Mouse (Mus musculus): Measurements from ENCODE around the gene Plekhg2.
A peak's percentile ranks its signal among the peaks of the same experiment; 100 is the strongest.
"Not testable (repeated sequence)": the region's sequence is repeated elsewhere in the genome, so short reads cannot be mapped to it uniquely, and the experiment has no call there.

Gene Plekhg2

GRCm38 (mm10) chr7:28372251-28373108 is at the start of gene Plekhg2:
TSS of gene Plekhg2 (minus strand) at chr7:28372599.
- DNase-seq (ENCODE audit: low spot score in 2 of 2), result peak; percentile 95

DNA sequence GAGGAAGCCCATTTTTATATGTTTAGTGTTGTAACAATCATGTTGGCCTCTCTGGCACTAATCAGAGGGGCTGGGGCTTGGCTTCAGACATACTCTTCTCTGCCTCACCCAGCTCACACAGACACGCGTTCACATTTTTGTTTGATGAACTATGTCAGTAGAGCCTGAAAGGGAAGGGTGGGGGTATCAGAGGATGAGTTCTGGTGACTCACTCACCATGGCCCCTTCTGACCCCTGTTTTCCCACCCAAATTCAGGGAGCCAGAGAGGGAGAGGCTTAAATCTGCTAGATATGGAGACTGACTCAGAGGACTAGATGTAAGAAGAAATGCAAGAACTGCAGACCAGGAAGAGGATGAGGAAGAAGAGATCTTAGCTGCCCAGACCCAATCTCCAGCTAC is 47.0 kb upstream of the Plekhg2 start:
- DNase-seq (ENCODE audit: low spot score in 2 of 2), result no peak

GRCm38 (mm10) chr7:28418096-28418670 is 45.8 kb upstream of the Plekhg2 start:
- DNase-seq (ENCODE audit: low spot score in 2 of 2), result no peak

DNA sequence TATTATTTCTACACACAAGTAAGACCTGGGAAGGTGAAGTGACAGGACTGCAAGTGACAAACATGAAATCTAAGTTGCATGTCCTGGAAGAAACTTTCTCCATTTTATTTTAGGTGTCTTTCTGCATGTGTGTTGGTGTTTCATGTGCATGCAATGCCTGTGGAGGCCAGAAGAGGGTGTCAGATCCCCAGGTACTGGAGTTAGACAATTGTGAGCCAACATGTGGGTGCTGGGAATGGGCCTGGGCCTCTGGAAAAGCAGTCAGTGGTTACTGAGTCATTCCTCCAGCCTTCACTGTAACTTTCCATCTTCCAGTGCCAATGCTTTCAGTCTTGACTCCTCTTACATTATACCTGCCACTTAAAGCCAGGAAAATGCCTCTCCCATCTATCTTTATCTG is 45.0 kb upstream of the Plekhg2 start:
- DNase-seq (ENCODE audit: low spot score in 2 of 2), result no peak

- no peak for DNase-seq (ENCODE audit: low spot score in 2 of 2)
Observed at GRCm38 (mm10) chr7:28412826-28413225, 40.4 kb upstream of the Plekhg2 start.

GRCm38 (mm10) chr7:28410841-28411475 is 38.6 kb upstream of the Plekhg2 start:
- no peak for DNase-seq (ENCODE audit: low spot score in 2 of 2)

GRCm38 (mm10) chr7:28401942-28402341 is 29.5 kb upstream of the Plekhg2 start:
- no peak for DNase-seq (ENCODE audit: low spot score in 2 of 2)

DNA sequence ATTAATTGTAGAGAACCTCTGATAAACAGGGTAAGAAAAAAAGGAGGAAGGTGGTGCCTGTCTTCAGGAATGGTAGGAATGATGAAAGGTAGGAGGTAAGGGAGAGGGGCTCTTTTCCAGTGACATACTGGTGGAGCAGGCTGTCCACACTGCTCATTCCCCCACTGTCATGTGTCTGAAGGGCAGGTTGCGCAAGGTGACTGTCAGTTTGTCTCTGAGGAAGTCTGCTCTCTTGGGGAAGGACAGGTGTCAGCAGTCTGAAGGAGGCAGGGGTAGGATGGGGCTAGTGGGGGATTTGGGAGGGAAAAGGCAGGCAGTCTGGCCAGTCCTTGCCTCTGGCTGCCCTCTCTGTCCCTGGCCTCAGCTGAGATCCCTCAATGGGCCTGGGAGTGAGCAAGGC is 28.6 kb upstream of the Plekhg2 start:
- no peak for DNase-seq (ENCODE audit: low spot score in 2 of 2)

DNA sequence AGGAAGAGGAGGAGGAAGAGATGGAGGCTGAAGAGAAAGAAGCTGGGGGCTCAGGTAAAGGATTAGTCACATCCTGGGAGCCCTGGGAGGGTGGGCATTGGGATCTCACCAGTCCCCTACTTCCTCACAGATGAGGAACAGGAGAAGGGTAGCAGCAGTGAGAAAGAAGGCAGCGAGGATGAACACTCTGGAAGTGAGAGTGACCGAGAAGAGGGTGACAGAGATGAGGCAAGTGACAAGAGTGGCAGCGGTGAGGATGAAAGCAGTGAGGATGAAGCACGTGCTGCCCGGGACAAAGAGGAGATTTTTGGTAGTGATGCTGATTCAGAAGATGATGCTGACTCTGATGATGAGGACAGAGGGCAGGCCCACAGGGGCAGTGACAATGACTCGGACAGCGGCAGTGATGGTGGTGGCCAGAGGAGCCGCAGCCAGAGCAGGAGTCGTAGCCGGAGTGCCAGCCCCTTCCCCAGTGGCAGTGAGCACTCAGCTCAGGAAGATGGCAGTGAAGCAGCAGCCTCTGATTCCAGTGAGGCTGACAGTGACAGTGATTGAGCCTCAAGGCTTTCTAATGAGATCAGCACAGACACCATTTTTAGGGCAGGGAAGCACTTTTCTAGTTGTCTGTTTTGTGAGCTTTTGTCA is 26.4 kb upstream of the Plekhg2 start:
- no peak for DNase-seq (ENCODE audit: low spot score in 2 of 2)

DNA sequence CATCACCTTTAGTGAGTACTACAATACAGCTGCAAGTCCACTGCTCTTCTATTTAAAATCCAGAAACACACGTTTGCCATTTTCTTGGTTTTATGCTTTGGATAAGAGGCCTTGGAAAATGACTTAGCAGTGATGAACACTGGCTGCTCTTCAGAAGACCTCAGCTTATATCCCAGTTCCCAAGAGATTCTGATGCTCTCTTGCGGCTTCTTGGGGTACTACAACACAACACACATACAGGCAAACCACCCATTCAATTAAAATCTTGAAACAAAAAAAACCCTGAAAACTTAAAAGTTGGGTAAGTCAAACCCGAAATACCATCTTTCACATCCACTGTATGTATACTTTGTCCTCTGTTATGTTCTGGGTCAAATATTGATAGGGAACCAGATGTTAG is 25.6 kb upstream of the Plekhg2 start:
- no peak for DNase-seq (ENCODE audit: low spot score in 2 of 2)

DNA sequence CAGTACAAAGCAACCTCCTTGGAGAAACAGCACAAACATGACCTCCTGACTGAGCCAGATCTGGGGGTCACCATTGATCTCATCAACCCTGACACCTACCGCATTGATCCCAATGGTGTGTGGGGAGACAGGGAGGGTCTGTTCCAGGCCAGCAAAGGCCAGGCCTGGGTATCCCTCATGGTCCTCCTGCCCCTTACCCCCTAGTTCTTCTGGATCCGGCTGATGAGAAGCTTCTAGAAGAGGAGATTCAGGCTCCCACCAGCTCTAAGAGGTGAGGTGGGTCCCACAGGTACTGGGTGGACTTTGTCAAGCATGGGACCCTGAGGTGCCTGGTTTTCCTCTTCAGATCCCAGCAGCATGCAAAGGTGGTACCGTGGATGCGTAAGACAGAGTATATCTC is 23.0 kb upstream of the Plekhg2 start:
- no peak for DNase-seq (ENCODE audit: low spot score in 2 of 2)

DNA sequence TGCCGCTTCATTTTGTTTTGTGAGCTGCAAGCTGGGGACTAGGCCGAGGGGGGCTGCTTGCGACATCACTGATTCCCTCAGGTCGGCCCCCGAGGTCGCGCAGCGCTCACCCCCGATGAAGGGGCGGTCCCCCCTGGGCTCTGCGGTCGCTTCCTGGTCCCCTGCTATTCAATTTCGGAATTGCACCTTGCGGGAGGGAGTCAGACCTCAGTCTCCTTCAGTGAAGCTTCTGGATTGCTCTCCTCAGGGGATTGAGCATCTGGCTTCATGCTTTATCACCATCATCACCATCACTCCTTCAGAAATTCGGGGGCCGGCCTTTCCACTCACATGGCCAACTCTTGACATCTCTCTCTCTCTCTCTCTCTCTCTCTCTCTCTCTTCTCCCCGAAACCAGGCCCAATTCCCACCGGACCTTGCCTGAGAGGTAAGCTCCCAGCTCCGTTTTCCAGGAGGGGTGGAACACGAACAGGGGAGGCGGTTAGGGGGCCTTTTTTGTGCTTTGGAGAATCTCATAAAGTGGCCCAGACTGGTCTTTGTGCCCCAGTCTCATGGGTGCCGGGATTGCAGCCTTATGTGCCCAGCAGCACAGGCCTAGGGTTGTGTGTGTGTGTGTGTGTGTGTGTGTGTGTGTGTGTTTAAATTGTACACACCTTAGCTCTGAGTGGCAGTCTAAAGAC is 21.0 kb upstream of the Plekhg2 start:
- DNase-seq (ENCODE audit: low spot score in 2 of 2), result no peak

GRCm38 (mm10) chr7:28392429-28393271 is 20.3 kb upstream of the Plekhg2 start, which contains the start of the genes Med29 and Paf1:
TSS of gene Med29 (minus strand) at chr7:28392708.
TSS of gene Paf1 (plus strand) at chr7:28392951.
- DNase-seq (ENCODE audit: low spot score in 2 of 2), result peak; percentile 88 to 92

DNA sequence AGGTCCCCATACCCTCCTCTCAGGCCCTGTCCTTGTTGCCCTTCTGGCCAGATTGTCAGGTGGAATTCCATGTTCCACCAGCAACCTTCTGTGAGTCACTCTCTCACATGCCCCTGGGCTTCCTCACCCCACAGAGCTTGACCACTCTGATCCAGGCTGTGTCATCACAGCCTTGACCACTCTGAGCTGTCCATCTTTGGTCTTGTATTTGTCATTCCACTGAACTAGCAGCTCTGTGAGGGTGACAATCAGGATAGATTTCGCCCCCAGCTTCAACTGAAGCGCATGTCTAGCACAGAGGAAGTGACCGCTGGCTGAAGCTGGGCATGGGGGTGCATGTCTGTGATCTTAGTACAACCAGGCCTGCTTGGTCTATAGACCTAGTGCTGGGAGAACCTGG is 17.9 kb upstream of the Plekhg2 start:
- DNase-seq (ENCODE audit: low spot score in 2 of 2), result no peak

- not testable (repeated sequence) for DNase-seq (ENCODE audit: low spot score in 2 of 2)
Observed at GRCm38 (mm10) chr7:28387384-28387783, 15.0 kb upstream of the Plekhg2 start.

- not testable (repeated sequence) for DNase-seq (ENCODE audit: low spot score in 2 of 2)
Observed at GRCm38 (mm10) chr7:28386877-28387276, 14.5 kb upstream of the Plekhg2 start.

- DNase-seq (ENCODE audit: low spot score in 2 of 2), result peak in 1 of 2 experiments; percentile 79
Observed at GRCm38 (mm10) chr7:28386462-28386861, 14.1 kb upstream of the Plekhg2 start.

DNA sequence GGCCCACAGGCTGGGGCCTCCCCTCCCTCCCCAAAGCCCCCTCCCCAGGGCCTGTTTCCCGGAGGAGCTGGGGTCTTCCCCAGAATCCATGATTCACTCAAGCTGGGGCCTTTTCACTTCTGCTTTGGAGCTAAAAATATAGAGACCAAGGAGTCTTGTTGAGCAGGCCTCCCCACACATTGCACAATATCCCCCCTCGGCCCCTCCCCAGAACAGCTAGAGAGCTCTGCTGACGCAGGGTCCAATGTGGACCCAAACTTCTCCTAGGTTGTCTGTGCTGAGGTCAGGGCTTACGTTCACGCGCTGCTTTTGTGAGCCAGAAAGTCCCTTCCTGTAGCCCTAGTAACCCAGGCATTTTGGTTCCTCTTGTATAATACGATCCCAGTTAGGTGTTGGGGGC is 13.6 kb upstream of the Plekhg2 start:
- DNase-seq (ENCODE audit: low spot score in 2 of 2), result no peak

DNA sequence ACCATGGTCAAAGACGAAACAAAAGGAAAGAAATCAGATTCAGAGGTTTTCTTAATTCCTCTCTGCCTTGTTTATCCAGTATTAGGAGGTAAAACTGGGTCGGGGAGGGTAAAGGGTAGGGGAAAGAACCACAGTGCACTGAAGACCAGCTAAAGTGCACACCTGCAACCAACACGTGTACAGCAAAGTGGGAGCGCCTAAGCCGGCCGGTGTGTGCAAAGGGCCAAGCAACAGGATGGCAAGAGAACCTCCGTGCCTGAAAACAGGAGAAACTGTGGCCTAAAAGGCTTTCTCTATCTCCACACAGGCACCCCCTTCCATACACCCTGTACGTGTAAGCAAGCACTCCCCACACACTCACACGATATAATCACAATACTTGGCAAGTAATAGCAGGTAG is 12.8 kb upstream of the Plekhg2 start:
- no peak for DNase-seq (ENCODE audit: low spot score in 2 of 2)

- DNase-seq (ENCODE audit: low spot score in 2 of 2), result no peak
Observed at GRCm38 (mm10) chr7:28384162-28384561, 11.8 kb upstream of the Plekhg2 start.

DNA sequence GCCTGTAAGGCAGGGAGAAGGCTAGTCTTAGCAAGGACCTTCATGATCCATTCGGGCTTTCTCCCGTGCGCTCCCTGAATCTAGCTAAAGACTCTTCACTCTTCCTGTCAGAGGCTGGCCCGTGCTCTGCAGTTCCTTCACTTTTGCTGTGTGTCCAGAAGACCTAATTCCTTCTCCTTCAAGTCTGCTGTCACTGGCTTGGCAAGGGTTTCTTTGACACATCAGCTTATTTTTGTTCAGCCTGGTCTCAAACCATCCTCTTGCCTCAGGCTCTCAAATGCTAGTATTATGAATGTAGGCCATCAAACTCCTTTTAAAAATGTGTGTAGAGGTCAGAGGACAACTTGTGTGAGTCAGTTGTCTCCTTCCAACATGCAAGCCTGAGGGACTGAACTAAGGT is 11.2 kb upstream of the Plekhg2 start:
- DNase-seq (ENCODE audit: low spot score in 2 of 2), result no peak

All from cerebellum, postnatal 4 days (tissue).